Mouse (Mus musculus) liver, postnatal 0 days (tissue): ENCODE measurements around the gene Slc35c2.

Experiments used
- CTCF ChIP-seq: sonication (generic); IDR thresholded peaks from 2 replicates; pipeline ENCODE4 v1.5.1; 2016; ENCODE audit warnings: antibody characterized with exemption, low read depth
- EP300 ChIP-seq: IDR thresholded peaks from 2 replicates; pipeline ENCODE4 v1.6.1; 2016; ENCODE audit warnings: antibody characterized with exemption, low read depth, mild to moderate bottlenecking

- TF ChIP-seq EP300 (no peak), CTCF (no peak)
Observed at GRCm38 (mm10) chr2:165311577-165311976, 23.9 kb upstream of the Slc35c2 start.
